Mouse (Mus musculus) cerebellum, adult 9-11 months (tissue): ENCODE measurements around the gene Mdga1.

ENCODE experiments used
- DNase-seq: peaks from one replicate; pipeline ENCODE4 v3.0.0; 2022

Mdga1 gene

GRCm38 (mm10) chr17:29883351-29883750, 86.5 kb downstream of the Mdga1 start:
- DNase-seq = peak; percentile 21

GRCm38 (mm10) chr17:29882885-29883284, 87.0 kb downstream of the Mdga1 start:
- DNase-seq = peak; percentile 62

GRCm38 (mm10) chr17:29880251-29880650, 89.6 kb downstream of the Mdga1 start:
- no peak for DNase-seq

- no peak for DNase-seq
Observed at GRCm38 (mm10) chr17:29878990-29879389, 90.9 kb downstream of the Mdga1 start.

- DNase-seq = peak; percentile 50
Observed at GRCm38 (mm10) chr17:29874082-29874679, 95.7 kb downstream of the Mdga1 start.

GRCm38 (mm10) chr17:29873580-29874015, 96.3 kb downstream of the Mdga1 start:
- peak; percentile 93 for DNase-seq

- no peak for DNase-seq
Observed at GRCm38 (mm10) chr17:29870316-29870715, 99.6 kb downstream of the Mdga1 start.

- no peak for DNase-seq
Observed at GRCm38 (mm10) chr17:29865914-29866313, 104.0 kb downstream of the Mdga1 start.

- DNase-seq = no peak
Observed at GRCm38 (mm10) chr17:29864440-29864839, 105.4 kb downstream of the Mdga1 start.

GRCm38 (mm10) chr17:29859788-29860283, 110.1 kb downstream of the Mdga1 start:
- DNase-seq = no peak

GRCm38 (mm10) chr17:29858764-29859163, 111.1 kb downstream of the Mdga1 start:
- no peak for DNase-seq

- no peak for DNase-seq
Observed at GRCm38 (mm10) chr17:29855702-29856580, 113.9 kb downstream of the Mdga1 start.

- no peak for DNase-seq
Observed at GRCm38 (mm10) chr17:29854835-29855234, 115.1 kb downstream of the Mdga1 start.

GRCm38 (mm10) chr17:29854388-29854787, 115.5 kb downstream of the Mdga1 start:
- no peak for DNase-seq

GRCm38 (mm10) chr17:29852846-29853486, 116.9 kb downstream of the Mdga1 start:
- no peak for DNase-seq

GRCm38 (mm10) chr17:29849436-29849797, 120.5 kb downstream of the Mdga1 start:
- no peak for DNase-seq

GRCm38 (mm10) chr17:29848793-29849435, 121.0 kb downstream of the Mdga1 start:
- peak; percentile 65 for DNase-seq

GRCm38 (mm10) chr17:29847291-29847690, 122.6 kb downstream of the Mdga1 start:
- no peak for DNase-seq

GRCm38 (mm10) chr17:29846284-29846683, 123.6 kb downstream of the Mdga1 start:
- no peak for DNase-seq

- no peak for DNase-seq
Observed at GRCm38 (mm10) chr17:29844949-29845348, 124.9 kb downstream of the Mdga1 start.

GRCm38 (mm10) chr17:29843419-29844162, 126.3 kb downstream of the Mdga1 start:
- DNase-seq = no peak
